Mouse (Mus musculus): ENCODE results near the gene Ube2u. TPM values are rescaled to one million over a fixed set of nuclear protein-coding genes. Genes with fewer than 3 reads are reported as not detected.
A peak's percentile ranks its signal among the peaks of the same experiment; 100 is the strongest.

Gene Ube2u
- polyA plus RNA-seq (2015; fragmentation: Nextera tagmentation; extraction: Ambion mirVana) = 0.08 TPM in 1 of 2 replicates, not detected in the other

DNA sequence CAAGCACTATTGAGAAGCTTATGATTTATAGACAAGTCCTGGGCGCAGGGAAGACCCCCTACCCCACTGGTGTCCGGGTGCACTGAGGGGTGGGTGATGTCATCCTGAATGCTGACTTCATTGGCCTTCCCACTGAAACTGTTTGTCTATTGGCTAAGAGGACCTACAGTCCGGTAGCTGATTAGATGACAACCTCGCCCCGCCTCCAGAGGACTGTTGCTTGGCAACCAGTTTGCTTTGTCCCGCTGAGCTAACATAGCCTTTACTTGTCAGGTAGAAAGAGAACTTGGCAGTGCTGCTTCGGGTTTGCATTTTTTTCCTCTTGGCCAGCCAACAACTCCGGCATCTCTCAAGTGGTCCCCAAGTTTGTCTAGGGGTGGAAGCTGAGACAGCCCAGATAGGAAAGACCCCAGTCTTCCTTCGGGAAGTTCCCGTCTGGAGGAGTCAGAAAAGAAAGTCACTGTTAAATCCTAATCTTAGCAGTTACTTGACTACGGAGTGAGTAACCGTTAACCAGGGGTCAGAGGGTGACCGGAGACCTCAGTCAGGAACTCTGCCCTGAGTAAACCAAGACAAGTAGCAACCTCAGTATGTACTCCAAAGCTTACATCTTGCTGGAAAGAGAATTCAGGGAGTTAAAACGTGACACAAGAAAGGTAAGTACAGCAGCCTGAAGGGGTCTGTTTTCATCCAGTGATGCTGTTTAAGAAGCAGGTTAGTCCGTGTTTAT, at the start of gene Ube2u:
Gene Ube2u, plus strand, starts transcription at position 258 of the 730 bp plus-strand sequence.
- H3K9ac ChIP-seq (ENCODE audit: low read depth, low read length) = no peak within 1 kb of the TSS
- H3K4me3 ChIP-seq (ENCODE audit: low read depth, low read length) = 0 out of 2 replicates have a peak within 1 kb of the TSS, but pooled peaks have one; percentile 4
- WGBS = 17% methylated on average over 15 of the region's 15 CpGs
- no peaks in the 10 kb centered on the region for H3K36me3 ChIP-seq (ENCODE audit: control insufficient read depth, insufficient read depth)
- H3K27me3 ChIP-seq (replicated peaks; ENCODE audit: control insufficient read depth, insufficient read depth, low read length) = no peaks in the 10 kb centered on the region
- no peak for TF ChIP-seq CTCF (IDR thresholded peaks at IDR 0.05; ENCODE audit: low read depth)
- H3K9me3 ChIP-seq (ENCODE audit: control insufficient read depth) = no peaks in the 10 kb centered on the region
- no peak within 1 kb of the TSS for H3K27ac ChIP-seq (ENCODE audit: low read depth, low read length)
- peak within 1 kb of the TSS; percentile 42 for H3K4me2 ChIP-seq (replicated peaks; ENCODE audit: low read depth)
- no peaks in the 10 kb centered on the region for H3K4me1 ChIP-seq (replicated peaks; ENCODE audit: control insufficient read depth, insufficient read depth, low read length)
- ATAC-seq = peak; percentile 63

DNA sequence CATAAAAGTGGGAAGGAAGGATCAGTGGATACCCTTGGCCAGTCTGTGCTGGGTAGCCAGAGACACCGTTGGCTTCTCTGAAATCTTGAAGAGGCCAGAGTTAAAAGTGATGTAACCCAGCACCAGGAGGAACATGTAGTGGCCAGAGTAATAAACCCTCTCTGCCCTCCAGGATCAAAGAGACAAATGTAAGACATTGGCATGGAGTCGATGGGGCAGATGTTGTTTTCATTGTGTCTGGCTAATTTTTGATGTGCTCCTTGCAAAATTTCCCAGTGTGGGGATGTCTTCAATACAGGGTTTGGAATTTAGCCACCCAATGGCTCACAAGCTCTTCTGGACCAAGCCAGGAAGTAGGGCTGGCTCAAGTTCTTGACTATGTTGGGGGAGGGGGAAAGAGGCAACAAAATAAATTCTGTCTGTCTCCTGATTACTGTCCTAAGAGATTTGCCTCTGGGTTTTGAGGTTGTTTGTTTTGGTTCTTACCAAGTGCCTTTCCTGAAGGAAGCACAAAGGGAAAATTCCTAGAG, 49.2 kb upstream of the Ube2u start:
- 85% methylated on average over 2 of the region's 2 CpGs for WGBS
- Histone ChIP-seq H3K4me3 (ENCODE audit: low read depth, low read length) (no peak overlapping the region), H3K36me3 (ENCODE audit: control insufficient read depth, insufficient read depth) (no peaks in the 10 kb centered on the region), H3K27ac (ENCODE audit: low read depth, low read length) (no peak overlapping the region), H3K9me3 (ENCODE audit: control insufficient read depth) (no peaks in the 10 kb centered on the region), H3K9ac (ENCODE audit: low read depth, low read length) (no peak overlapping the region), H3K4me2 (replicated peaks; ENCODE audit: low read depth) (no peak overlapping the region), H3K27me3 (replicated peaks; ENCODE audit: control insufficient read depth, insufficient read depth, low read length) (no peaks in the 10 kb centered on the region), H3K4me1 (replicated peaks; ENCODE audit: control insufficient read depth, insufficient read depth, low read length) (no peaks in the 10 kb centered on the region; the same call in 1 of the 2 replicates)
- no peak for TF ChIP-seq CTCF (IDR thresholded peaks at IDR 0.05; ENCODE audit: low read depth)
- no peak for ATAC-seq

DNA sequence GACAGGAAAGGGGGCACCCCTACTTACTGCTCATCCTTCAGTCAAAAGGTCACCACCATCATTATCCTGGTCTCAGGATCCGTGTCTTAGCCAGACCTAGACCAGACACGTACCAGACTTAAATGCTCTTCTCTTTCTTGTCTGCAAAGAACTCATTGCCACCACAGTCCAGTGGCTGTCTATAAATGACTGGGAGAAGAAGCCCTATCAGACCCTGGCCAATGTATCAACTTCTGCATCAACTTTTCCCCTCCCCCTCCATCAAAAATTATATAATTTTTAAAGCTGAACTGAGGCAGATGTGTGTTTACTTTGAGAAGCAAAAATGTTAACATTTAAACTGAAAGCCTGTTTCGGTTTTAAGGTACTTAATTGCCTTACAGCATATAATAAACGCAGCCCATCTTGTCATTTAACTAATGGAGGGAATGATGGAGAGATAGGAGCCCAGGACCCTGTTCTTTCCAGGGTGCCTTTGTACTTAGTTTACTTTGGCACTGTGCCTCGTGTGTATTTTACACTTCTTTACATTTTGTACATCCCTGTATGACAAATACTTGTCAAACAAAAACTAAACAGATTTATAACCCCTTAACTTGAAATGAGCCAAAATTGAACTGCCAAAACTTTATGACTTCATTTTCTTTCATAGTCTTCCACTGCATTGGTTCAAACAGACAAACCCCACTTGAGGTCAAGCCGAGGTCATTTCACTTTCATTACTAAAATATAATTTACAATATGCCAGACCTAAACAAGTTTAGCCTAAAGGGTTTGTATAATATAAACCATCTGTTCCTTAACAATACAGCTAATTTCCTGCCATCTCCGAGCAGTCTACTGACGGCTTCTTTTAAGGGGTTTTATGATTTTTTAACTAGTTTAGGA, 43.1 kb upstream of the Ube2u start:
- no peak overlapping the region for H3K4me3 ChIP-seq (ENCODE audit: low read depth, low read length)
- no peaks in the 10 kb centered on the region for H3K4me1 ChIP-seq (replicated peaks; ENCODE audit: control insufficient read depth, insufficient read depth, low read length)
- WGBS = 42% methylated on average over 8 of the region's 8 CpGs
- H3K36me3 ChIP-seq (ENCODE audit: control insufficient read depth, insufficient read depth) = no peaks in the 10 kb centered on the region
- TF ChIP-seq CTCF (IDR thresholded peaks at IDR 0.05; ENCODE audit: low read depth) = no peak
- H3K27me3 ChIP-seq (replicated peaks; ENCODE audit: control insufficient read depth, insufficient read depth, low read length) = no peaks in the 10 kb centered on the region
- H3K4me2 ChIP-seq (replicated peaks; ENCODE audit: low read depth) = no peak overlapping the region
- ATAC-seq = no peak
- no peak overlapping the region for H3K27ac ChIP-seq (ENCODE audit: low read depth, low read length)
- H3K9ac ChIP-seq (ENCODE audit: low read depth, low read length) = no peak overlapping the region
- H3K9me3 ChIP-seq (ENCODE audit: control insufficient read depth) = no peaks in the 10 kb centered on the region

DNA sequence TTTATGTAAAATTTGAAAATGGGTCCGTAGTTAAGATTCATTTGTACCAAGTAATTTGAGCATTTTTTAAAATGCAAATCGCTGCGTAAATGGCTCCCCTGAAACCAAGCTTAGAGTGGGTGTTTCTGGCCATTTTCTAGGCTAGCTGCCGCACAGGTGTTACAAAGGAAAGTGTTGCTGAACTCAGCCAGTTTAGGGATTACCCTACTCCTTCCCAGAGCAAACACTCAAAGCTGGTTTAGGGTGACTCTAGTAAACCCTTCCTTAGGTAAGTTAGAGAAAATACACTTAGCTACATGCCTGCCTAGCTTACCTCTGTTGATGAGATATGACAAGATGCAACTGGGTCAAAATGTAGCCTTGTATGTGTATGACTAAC, 42.5 kb upstream of the Ube2u start:
- no peak for ATAC-seq
- H3K27me3 ChIP-seq (replicated peaks; ENCODE audit: control insufficient read depth, insufficient read depth, low read length) = no peaks in the 10 kb centered on the region
- H3K9me3 ChIP-seq (ENCODE audit: control insufficient read depth) = no peaks in the 10 kb centered on the region
- no peaks in the 10 kb centered on the region; the same call in 1 of the 2 replicates for H3K36me3 ChIP-seq (ENCODE audit: control insufficient read depth, insufficient read depth)
- no peak overlapping the region for H3K4me3 ChIP-seq (ENCODE audit: low read depth, low read length)
- H3K27ac ChIP-seq (ENCODE audit: low read depth, low read length) = no peak overlapping the region
- 61% methylated on average over 4 of the region's 4 CpGs for WGBS
- no peaks in the 10 kb centered on the region for H3K4me1 ChIP-seq (replicated peaks; ENCODE audit: control insufficient read depth, insufficient read depth, low read length)
- H3K9ac ChIP-seq (ENCODE audit: low read depth, low read length) = no peak overlapping the region
- no peak for TF ChIP-seq CTCF (IDR thresholded peaks at IDR 0.05; ENCODE audit: low read depth)
- H3K4me2 ChIP-seq (replicated peaks; ENCODE audit: low read depth) = no peak overlapping the region

- no peak for TF ChIP-seq CTCF (IDR thresholded peaks at IDR 0.05; ENCODE audit: low read depth)
- Histone ChIP-seq H3K27ac (ENCODE audit: low read depth, low read length) (no peak overlapping the region), H3K4me2 (replicated peaks; ENCODE audit: low read depth) (no peak overlapping the region)
These were observed 31.8 kb upstream of the Ube2u start for GRCm38 (mm10) chr4:100446897-100447296.

DNA sequence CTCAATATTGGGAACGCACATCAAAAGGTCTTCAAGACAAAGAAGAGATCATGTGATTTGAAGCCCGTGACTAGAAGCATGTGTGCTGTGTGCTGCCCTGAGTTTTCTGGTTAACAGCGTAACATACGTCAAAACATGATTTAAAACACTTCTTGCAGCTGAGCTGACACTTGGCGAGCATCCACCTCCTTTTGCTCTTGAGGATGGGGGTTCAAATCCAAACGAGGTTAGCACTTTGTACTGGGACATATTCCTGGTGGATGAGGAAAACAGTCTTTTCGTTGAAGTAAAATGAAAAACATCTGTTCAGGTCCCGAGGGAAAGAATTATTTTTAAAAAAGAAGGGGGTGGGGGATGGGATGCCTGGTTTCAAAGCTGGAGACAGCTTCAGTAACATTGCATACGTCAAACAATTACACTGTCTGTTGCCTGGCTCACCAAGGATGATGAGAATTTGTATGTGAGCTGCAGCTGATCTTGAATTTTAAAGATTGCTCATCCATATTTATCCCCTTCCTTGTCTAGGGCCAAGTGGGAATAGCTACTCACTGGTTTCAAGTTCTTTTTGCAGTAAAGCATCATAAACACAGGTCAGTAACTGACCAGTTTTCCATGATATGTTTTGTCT, 16.0 kb upstream of the Ube2u start:
- no peak overlapping the region for H3K4me2 ChIP-seq (replicated peaks; ENCODE audit: low read depth)
- no peaks in the 10 kb centered on the region for H3K27me3 ChIP-seq (replicated peaks; ENCODE audit: control insufficient read depth, insufficient read depth, low read length)
- no peak overlapping the region for H3K27ac ChIP-seq (ENCODE audit: low read depth, low read length)
- no peak for ATAC-seq
- no peak for TF ChIP-seq CTCF (IDR thresholded peaks at IDR 0.05; ENCODE audit: low read depth)
- H3K4me1 ChIP-seq (replicated peaks; ENCODE audit: control insufficient read depth, insufficient read depth, low read length) = no peaks in the 10 kb centered on the region
- H3K9ac ChIP-seq (ENCODE audit: low read depth, low read length) = no peak overlapping the region
- H3K9me3 ChIP-seq (ENCODE audit: control insufficient read depth) = no peaks in the 10 kb centered on the region
- WGBS = 56% methylated on average over 9 of the region's 9 CpGs
- H3K36me3 ChIP-seq (ENCODE audit: control insufficient read depth, insufficient read depth) = no peaks in the 10 kb centered on the region
- no peak overlapping the region for H3K4me3 ChIP-seq (ENCODE audit: low read depth, low read length)

More at GRCm38 (mm10) chr4:100446897-100447296, 31.8 kb upstream of the Ube2u start:
- 50% methylated on average over 3 of the region's 3 CpGs for WGBS
- no peak for ATAC-seq
- H3K27me3 ChIP-seq (replicated peaks; ENCODE audit: control insufficient read depth, insufficient read depth, low read length) = no peaks in the 10 kb centered on the region
- H3K9ac ChIP-seq (ENCODE audit: low read depth, low read length) = no peak overlapping the region
- no peaks in the 10 kb centered on the region for H3K4me1 ChIP-seq (replicated peaks; ENCODE audit: control insufficient read depth, insufficient read depth, low read length)
- no peaks in the 10 kb centered on the region for H3K9me3 ChIP-seq (ENCODE audit: control insufficient read depth)
- no peaks in the 10 kb centered on the region for H3K36me3 ChIP-seq (ENCODE audit: control insufficient read depth, insufficient read depth)
- H3K4me3 ChIP-seq (ENCODE audit: low read depth, low read length) = no peak overlapping the region

All from intestine, postnatal 0 days (tissue).